Mouse (Mus musculus) megakaryocyte, adult 5-6 weeks (primary cell): ENCODE results near the gene Tmem213. TPM values are rescaled to one million over a fixed set of nuclear protein-coding genes. Genes with fewer than 3 reads are reported as not detected.

Source experiments
- ATAC-seq: 2 replicates; pipeline ENCODE4 v1.8.0; 2016; ENCODE audit warnings: mild to moderate bottlenecking, inconsistent platforms; ENCODE audit not compliant: poor library complexity, severe bottlenecking
- total RNA-seq, 2 experiments: library from RNA; stranded (forward) in 1 of 2; stranded (reverse) in 1 of 2; fragments of 153-499, 151-499 nt in 1 of 2; fragments of 221-1000, 200-1000 nt in 1 of 2; gene quantifications; 2 replicates each; pipeline versions ENCODE4 v1.2.3 to v1.2.4; 2015 to 2017

Tmem213 gene
- total RNA-seq (2015) (not detected in 2 replicates), total RNA-seq (2017) (not detected in 2 replicates)

- no peak for ATAC-seq
These were observed at the start of gene Tmem213 for GRCm38 (mm10) chr6:38109160-38109795. TSS of gene Tmem213 (plus strand) at chr6:38109255.

- no peak for ATAC-seq
These were observed 44.4 kb upstream of the Tmem213 start for GRCm38 (mm10) chr6:38064621-38065020.

- ATAC-seq = peak; percentile 47; the same call in 1 of the 2 replicates
These were observed 43.9 kb upstream of the Tmem213 start for GRCm38 (mm10) chr6:38065122-38065500.

DNA sequence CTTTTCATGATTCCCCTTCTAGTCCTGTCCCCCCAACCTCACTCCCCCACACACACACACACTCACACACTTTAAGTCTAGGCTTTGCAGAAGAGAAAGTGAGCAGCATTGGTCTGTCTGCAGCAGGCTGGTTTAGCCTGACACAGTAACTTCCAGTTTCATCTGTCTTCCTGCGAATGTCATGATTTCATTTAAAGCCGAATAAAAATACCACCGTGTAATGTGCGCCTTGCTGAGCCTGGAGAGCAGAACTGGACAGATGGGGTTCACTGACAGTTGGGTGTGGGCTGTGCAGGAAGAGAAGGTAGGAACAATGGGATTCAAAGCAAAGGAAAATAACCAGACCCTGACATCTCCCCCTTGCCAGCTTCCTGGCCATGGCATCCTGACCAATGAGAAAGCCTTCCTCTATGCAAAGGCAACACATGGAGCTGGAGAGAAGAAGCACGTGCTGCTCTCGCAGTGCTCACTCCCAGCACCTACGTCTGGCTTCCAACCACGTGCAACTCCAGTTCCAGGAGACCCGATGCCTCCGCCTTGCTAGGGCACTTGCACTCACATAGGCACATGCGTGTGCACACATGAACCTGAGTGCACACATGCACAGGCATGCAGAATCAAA lies 43.4 kb upstream of the Tmem213 start:
- peak; percentile 72 for ATAC-seq

DNA sequence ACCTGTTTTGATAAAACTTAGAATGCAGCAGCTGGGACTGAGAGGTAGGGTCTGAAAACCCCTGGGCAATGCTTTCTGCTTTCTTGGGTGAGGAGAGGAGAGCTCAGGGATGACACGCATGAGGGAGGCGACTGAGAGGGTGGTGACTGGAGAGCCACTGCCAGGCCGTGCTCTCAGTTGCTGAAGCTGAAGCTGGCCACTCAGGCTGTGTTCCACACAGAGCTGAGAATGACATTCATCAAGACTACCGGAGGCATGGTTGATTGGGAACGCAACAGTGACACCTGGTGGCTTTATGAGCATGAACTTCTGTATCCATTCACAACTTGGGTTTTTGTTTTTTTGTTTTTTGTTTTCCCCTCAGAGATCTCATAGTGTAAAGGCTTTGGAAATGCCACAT lies 42.8 kb upstream of the Tmem213 start:
- peak; percentile 78 for ATAC-seq

- no peak for ATAC-seq
These were observed 37.8 kb upstream of the Tmem213 start for GRCm38 (mm10) chr6:38071256-38071655.

- ATAC-seq = no peak
These were observed 36.8 kb upstream of the Tmem213 start for GRCm38 (mm10) chr6:38072137-38072796.

DNA sequence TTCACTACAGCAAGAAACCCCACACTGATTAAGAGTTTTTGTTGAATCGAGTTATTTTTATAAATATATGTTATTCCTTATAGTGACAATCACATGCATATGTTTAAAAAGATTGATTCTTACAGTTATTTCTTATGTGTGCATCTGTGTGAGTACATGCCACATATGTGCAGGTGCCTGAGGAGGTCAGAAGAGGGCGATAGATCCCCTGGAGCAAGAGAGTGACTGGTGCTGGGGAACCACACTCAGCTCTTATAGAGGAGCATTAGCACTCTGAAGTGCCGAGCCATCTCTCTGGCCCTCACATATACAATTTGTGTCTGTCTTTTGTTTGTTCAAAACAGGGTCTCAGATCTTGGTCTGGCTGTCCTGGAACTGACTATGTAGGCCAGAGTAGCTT lies 35.5 kb upstream of the Tmem213 start:
- no peak for ATAC-seq

DNA sequence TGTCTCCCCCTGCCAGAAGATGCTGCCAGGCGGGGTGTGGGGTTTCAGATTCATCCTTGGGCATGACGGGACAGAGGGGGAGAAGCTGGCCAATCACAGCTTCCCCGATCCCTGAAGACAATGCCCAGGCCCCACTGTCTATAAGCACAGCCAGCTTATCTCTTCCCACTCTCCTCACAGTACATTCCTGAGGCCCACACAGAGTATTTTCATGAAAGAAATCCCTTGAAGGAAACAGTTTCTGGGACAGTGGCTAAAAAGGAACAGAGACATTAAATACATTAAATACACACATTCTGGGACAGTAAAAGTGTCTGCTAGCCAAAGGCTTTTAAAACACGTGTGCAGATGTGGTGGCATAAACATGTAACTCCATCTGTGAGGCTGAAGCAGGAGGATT lies 28.7 kb upstream of the Tmem213 start:
- no peak for ATAC-seq

DNA sequence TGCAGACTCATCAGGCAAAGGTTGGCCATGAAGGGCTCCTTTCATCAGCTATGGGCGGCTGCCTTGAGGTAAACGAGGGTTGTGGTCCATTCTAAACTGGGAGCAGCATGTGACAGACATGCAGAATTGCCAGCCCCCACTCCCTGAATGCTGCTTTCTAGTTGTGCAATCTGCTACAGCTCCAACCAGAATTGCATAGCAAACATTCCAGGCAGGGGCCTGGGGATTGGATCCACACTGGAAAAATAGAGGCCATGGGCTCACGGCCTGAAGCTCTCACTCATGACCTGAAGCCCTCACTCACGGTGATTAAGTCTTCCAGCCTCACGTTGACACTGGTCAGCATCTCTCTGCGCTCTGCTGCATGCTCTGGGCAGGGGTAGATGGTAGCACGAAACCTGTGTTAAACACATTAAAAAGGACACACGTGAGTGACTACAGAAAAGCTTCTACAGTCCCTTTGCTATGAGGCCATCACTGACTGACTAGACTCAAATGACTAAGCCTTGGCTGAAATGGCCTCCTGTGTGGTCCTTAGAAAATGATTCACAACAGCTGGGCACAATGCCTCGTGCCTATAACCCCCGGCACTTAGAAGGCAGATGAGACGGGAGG lies 27.2 kb upstream of the Tmem213 start:
- no peak for ATAC-seq

DNA sequence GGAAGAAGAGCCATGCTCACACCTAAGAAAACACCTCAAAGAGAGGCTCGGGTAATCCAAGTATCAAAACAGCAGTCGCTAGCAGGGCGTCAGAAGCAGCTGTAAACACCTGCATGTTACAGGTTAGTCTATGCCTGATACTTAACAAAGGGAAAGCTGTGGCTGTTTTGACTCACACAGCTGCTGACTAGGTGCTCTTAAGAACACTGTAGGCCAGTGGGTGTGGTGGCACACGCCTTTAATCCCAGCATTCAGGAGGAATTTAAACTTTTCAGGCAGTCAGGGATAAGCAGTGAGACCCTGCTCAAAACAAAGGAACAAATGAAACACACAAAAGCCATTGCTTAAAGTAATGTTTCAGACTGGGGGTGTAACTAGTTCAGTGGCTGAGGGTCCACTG lies 25.9 kb upstream of the Tmem213 start:
- ATAC-seq = no peak

DNA sequence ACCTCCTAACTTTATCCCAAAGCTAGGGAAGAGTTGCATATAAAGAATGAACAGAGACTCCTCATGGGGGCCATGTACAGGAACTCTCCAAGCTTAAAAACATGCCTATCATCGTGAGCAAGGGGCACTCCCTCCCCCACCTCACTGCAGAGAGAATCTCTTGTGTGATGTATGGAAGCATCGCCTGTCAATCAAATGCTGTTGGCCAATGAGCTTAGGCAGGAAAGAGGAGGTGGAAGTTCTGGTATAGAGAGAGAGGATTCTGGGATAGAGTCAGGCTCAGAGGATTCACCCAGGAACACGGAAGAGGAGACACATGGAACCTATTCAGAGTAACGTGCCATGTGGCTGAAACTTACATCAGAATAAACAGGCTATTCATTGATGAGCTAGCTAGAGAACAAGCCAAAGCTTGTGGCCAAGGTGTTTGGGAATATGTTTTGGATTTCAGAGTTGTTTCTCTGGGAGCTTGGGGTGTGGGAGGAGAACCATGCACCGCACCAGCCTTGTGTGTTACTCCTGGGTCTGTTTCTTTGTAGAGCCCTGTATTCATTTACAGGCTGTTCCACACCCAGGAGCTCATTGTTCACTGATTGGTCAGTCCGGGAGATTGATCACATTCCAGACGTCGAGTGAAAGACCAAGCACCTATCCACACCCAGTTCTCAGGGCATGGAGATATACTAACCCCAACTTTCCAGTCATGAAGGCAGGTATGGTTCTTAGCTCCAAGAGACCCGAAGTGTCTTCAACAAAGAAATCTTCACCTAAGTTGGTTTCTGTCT lies 21.6 kb upstream of the Tmem213 start:
- no peak for ATAC-seq

DNA sequence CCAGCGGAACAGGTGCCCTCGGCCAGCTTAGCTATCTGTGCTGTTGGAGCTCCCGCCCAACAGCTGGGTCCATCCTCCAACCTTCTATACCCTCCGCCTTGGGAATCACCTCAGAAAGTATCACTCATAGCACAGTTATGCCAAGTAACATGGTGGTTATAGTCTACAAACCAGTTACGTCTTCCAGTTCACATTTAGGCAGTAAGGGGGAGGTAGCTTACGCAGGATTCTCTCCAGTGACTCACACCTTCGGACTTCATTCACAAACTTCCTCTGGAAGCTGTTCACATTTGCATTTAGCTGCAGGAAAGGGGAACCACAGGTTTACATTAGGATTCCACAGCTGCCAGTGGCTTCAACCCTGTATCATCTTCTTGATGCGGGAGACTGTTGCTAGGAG lies 16.5 kb upstream of the Tmem213 start:
- ATAC-seq = no peak

- ATAC-seq = no peak
These were observed 14.4 kb upstream of the Tmem213 start for GRCm38 (mm10) chr6:38094701-38095100.

- no peak for ATAC-seq
These were observed 12.1 kb upstream of the Tmem213 start for GRCm38 (mm10) chr6:38096961-38097370.

- ATAC-seq = no peak
These were observed 6.7 kb upstream of the Tmem213 start for GRCm38 (mm10) chr6:38102216-38102795.

DNA sequence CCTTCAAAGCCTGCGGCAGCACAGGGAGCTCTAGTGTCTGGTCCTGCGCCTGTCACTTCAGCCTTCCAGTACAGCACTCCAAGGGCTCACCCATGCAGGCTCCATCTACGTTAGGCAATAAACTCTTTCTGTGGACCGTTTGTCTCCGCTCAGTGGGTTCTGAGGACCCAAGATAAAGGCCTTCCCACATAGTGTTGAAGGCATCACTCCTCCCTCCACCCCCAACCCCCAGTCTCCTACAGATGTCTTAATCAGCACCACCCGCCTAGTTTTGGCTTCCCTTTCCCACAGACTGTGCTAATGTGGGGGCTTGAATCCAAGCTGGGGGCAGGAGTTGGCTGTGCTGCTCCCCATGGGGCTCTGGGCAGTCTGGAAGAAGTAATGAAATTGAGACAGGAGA lies 5.3 kb upstream of the Tmem213 start:
- ATAC-seq = no peak

GRCm38 (mm10) chr6:38105924-38106323 lies 3.1 kb upstream of the Tmem213 start:
- no peak for ATAC-seq

DNA sequence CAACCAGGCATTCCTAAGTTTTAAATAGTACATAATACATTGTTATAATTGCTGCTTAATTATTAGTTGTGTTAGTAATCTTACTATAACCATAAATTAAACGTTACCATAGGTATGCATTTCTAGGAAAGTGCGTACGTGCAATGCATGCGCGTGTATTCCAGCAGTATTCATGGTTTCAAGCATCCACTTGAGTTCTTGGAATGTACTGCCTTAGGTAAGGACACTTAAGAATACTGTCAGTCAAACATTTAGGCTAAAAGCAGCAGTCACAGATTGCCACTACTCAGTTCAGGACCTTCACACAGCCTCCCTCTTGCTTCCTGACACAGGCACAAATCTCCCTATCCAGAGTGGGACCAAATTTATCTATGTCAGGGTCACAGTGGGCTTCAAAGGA lies 606 bp upstream of the Tmem213 start:
- ATAC-seq = no peak

DNA sequence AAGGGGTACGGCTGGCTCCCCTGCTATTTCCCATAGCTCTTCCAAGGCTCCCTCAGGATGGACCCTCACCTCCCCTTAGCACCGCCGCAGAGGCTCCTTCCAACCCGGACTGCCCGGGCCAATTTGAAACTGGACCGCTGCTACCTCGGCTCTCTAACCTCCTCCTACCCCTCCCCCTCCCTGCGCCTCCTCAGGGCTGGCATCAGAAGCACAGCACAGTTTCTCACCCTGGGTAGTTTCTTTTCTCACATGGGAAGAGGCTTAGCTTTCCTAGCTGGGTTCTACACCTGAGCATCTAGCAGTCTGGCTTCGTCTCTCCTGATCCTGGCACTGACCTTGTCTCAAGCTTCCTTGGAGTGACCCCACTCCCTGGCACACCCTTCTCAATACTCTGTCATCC lies 816 bp downstream of the Tmem213 start:
- ATAC-seq = no peak

DNA sequence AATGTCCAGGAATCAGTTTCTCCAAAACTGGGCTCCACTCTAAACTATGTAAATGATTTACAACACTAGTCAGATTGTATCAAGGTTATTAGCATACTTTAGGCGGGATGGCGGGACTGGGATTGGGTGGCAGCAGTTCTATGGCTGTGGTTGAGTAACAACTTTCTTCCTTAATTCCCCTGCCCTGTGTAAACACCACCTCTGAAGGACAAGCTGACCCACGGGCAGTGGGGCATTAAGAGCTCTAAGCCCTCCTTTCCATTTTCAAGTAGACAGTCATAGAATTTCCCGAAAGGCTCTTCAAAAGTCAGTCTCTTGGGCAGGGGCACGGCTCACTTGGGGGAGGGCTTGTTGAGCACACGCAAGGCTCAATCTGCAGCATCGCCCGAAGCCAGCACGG lies 1.8 kb downstream of the Tmem213 start:
- no peak for ATAC-seq
